Mouse (Mus musculus): Measurements from ENCODE around the gene Ern1. TPM values are rescaled to one million over a fixed set of nuclear protein-coding genes. Genes with fewer than 3 reads are reported as not detected.

Gene Ern1
- 6.5 and 6.7 TPM in 2 replicates for polyA plus RNA-seq (2015; fragmentation: Nextera tagmentation; extraction: Ambion mirVana)

- peak; percentile 97 for ATAC-seq
These were observed at the start of gene Ern1 for GRCm38 (mm10) chr11:106487733-106488115. TSS of gene Ern1 (minus strand) at chr11:106487852.

GRCm38 (mm10) chr11:106536253-106536912 lies 48.7 kb upstream of the Ern1 start:
- Histone ChIP-seq H3K27me3 (no peaks in the 10 kb centered on the region), H3K4me3 (replicated peaks) (no peak overlapping the region), H3K4me1 (replicated peaks) (peaks cover 15% of the 10 kb centered on the region), H3K27ac (peak overlapping the region; percentile 82), H3K9ac (replicated peaks) (peak overlapping the region; percentile 21), H3K4me2 (replicated peaks) (no peak overlapping the region), H3K9me3 (no peaks in the 10 kb centered on the region), H3K36me3 (peaks cover 17% of the 10 kb centered on the region; the same call in 1 of the 2 replicates)
- ATAC-seq, result peak; percentile 75
- 38% methylated on average over 11 of the region's 11 CpGs for WGBS

More at GRCm38 (mm10) chr11:106487733-106488115, at the start of gene Ern1:
- Histone ChIP-seq H3K4me2 (replicated peaks) (peak within 1 kb of the TSS; percentile 86), H3K27me3 (no peaks in the 10 kb centered on the region), H3K9ac (replicated peaks) (peak within 1 kb of the TSS; percentile 91), H3K27ac (peak within 1 kb of the TSS; percentile 77), H3K36me3 (no peaks in the 10 kb centered on the region), H3K4me3 (replicated peaks) (peak within 1 kb of the TSS; percentile 89), H3K4me1 (replicated peaks) (peaks cover 16% of the 10 kb centered on the region), H3K9me3 (no peaks in the 10 kb centered on the region)
- under 1% methylated on average over 28 of the region's 28 CpGs for WGBS

GRCm38 (mm10) chr11:106535660-106536252 lies 48.1 kb upstream of the Ern1 start:
- Histone ChIP-seq H3K4me1 (replicated peaks) (peaks cover 15% of the 10 kb centered on the region), H3K27ac (peak overlapping the region; percentile 82), H3K9ac (replicated peaks) (no peak overlapping the region), H3K27me3 (no peaks in the 10 kb centered on the region), H3K4me3 (replicated peaks) (no peak overlapping the region), H3K4me2 (replicated peaks) (no peak overlapping the region), H3K36me3 (peaks cover 22% of the 10 kb centered on the region; the same call in 1 of the 2 replicates), H3K9me3 (no peaks in the 10 kb centered on the region)
- ATAC-seq, result peak; percentile 30
- WGBS, result 86% methylated on average over 9 of the region's 9 CpGs

GRCm38 (mm10) chr11:106532248-106532790 lies 44.7 kb upstream of the Ern1 start:
- no peak for ATAC-seq

GRCm38 (mm10) chr11:106529786-106530185 lies 42.1 kb upstream of the Ern1 start:
- Histone ChIP-seq H3K9ac (replicated peaks) (no peak overlapping the region), H3K27me3 (no peaks in the 10 kb centered on the region), H3K36me3 (peaks cover 24% of the 10 kb centered on the region; the same call in 1 of the 2 replicates), H3K4me3 (replicated peaks) (no peak overlapping the region), H3K9me3 (no peaks in the 10 kb centered on the region), H3K4me1 (replicated peaks) (peaks cover 16% of the 10 kb centered on the region), H3K4me2 (replicated peaks) (no peak overlapping the region), H3K27ac (no peak overlapping the region)
- ATAC-seq, result no peak
- 85% methylated on average over 5 of the region's 5 CpGs for WGBS

More at GRCm38 (mm10) chr11:106532248-106532790, 44.7 kb upstream of the Ern1 start:
- Histone ChIP-seq H3K4me3 (replicated peaks) (no peak overlapping the region), H3K9ac (replicated peaks) (no peak overlapping the region), H3K4me2 (replicated peaks) (no peak overlapping the region), H3K4me1 (replicated peaks) (peaks cover 25% of the 10 kb centered on the region), H3K36me3 (peaks cover 22% of the 10 kb centered on the region; the same call in 1 of the 2 replicates), H3K27ac (no peak overlapping the region), H3K9me3 (no peaks in the 10 kb centered on the region), H3K27me3 (no peaks in the 10 kb centered on the region)
- WGBS, result 55% methylated on average over 9 of the region's 9 CpGs

GRCm38 (mm10) chr11:106529113-106529512 lies 41.5 kb upstream of the Ern1 start:
- 53% methylated on average over 4 of the region's 4 CpGs for WGBS
- no peaks in the 10 kb centered on the region for H3K9me3 ChIP-seq
- no peak for ATAC-seq
- no peak overlapping the region for H3K4me3 ChIP-seq (replicated peaks)
- H3K9ac ChIP-seq (replicated peaks), result no peak overlapping the region
- no peaks in the 10 kb centered on the region for H3K27me3 ChIP-seq
- peaks cover 25% of the 10 kb centered on the region; the same call in 1 of the 2 replicates for H3K36me3 ChIP-seq
- H3K4me1 ChIP-seq (replicated peaks), result peaks cover 16% of the 10 kb centered on the region
- no peak overlapping the region for H3K4me2 ChIP-seq (replicated peaks)
- no peak overlapping the region for H3K27ac ChIP-seq

- Histone ChIP-seq H3K4me1 (replicated peaks) (peaks cover 16% of the 10 kb centered on the region), H3K36me3 (peaks cover 23% of the 10 kb centered on the region; the same call in 1 of the 2 replicates), H3K4me2 (replicated peaks) (no peak overlapping the region), H3K27me3 (no peaks in the 10 kb centered on the region), H3K9ac (replicated peaks) (no peak overlapping the region), H3K9me3 (no peaks in the 10 kb centered on the region), H3K27ac (no peak overlapping the region), H3K4me3 (replicated peaks) (no peak overlapping the region)
- no peak for ATAC-seq
- WGBS, result 21% methylated on average over 1 of the region's 1 CpGs
These were observed 40.3 kb upstream of the Ern1 start for GRCm38 (mm10) chr11:106527926-106528325.

GRCm38 (mm10) chr11:106527147-106527821 lies 39.6 kb upstream of the Ern1 start:
- Histone ChIP-seq H3K27me3 (no peaks in the 10 kb centered on the region), H3K27ac (no peak overlapping the region), H3K36me3 (peaks cover 17% of the 10 kb centered on the region; the same call in 1 of the 2 replicates), H3K4me3 (replicated peaks) (no peak overlapping the region), H3K9ac (replicated peaks) (no peak overlapping the region), H3K4me1 (replicated peaks) (peaks cover 16% of the 10 kb centered on the region), H3K9me3 (no peaks in the 10 kb centered on the region), H3K4me2 (replicated peaks) (no peak overlapping the region)
- ATAC-seq, result no peak
- 38% methylated on average over 10 of the region's 10 CpGs for WGBS

- H3K4me2 ChIP-seq (replicated peaks), result no peak overlapping the region
- no peak for ATAC-seq
- H3K36me3 ChIP-seq, result peaks cover 5% of the 10 kb centered on the region; the same call in 1 of the 2 replicates
- 39% methylated on average over 3 of the region's 3 CpGs for WGBS
- no peaks in the 10 kb centered on the region for H3K9me3 ChIP-seq
- H3K27ac ChIP-seq, result no peak overlapping the region
- no peaks in the 10 kb centered on the region for H3K27me3 ChIP-seq
- H3K9ac ChIP-seq (replicated peaks), result no peak overlapping the region
- H3K4me3 ChIP-seq (replicated peaks), result no peak overlapping the region
- peaks cover 35% of the 10 kb centered on the region for H3K4me1 ChIP-seq (replicated peaks)
These were observed 34.9 kb upstream of the Ern1 start for GRCm38 (mm10) chr11:106522538-106522937.

GRCm38 (mm10) chr11:106521612-106522011 lies 34.0 kb upstream of the Ern1 start:
- Histone ChIP-seq H3K4me2 (replicated peaks) (no peak overlapping the region), H3K4me1 (replicated peaks) (peaks cover 28% of the 10 kb centered on the region), H3K4me3 (replicated peaks) (no peak overlapping the region), H3K36me3 (peaks cover 7% of the 10 kb centered on the region; the same call in 1 of the 2 replicates), H3K27ac (no peak overlapping the region), H3K9me3 (no peaks in the 10 kb centered on the region), H3K27me3 (no peaks in the 10 kb centered on the region), H3K9ac (replicated peaks) (0 out of 2 replicates have a peak overlapping the region, but pooled peaks have one; percentile 39)
- 25% methylated on average over 4 of the region's 4 CpGs for WGBS
- ATAC-seq, result no peak

- no peak for ATAC-seq
- Histone ChIP-seq H3K27ac (no peak overlapping the region), H3K4me3 (replicated peaks) (no peak overlapping the region), H3K9me3 (no peaks in the 10 kb centered on the region), H3K36me3 (peaks cover 7% of the 10 kb centered on the region; the same call in 1 of the 2 replicates), H3K4me1 (replicated peaks) (peaks cover 31% of the 10 kb centered on the region), H3K9ac (replicated peaks) (no peak overlapping the region; the same call in 1 of the 2 replicates), H3K4me2 (replicated peaks) (no peak overlapping the region), H3K27me3 (no peaks in the 10 kb centered on the region)
- WGBS, result 24% methylated on average over 3 of the region's 3 CpGs
These were observed 32.8 kb upstream of the Ern1 start for GRCm38 (mm10) chr11:106520404-106520803.
